Mouse (Mus musculus): ENCODE data around the gene Dvl3. TPM values are rescaled to one million over a fixed set of nuclear protein-coding genes. Genes with fewer than 3 reads are reported as not detected.

Dvl3 gene
- total and polyA plus RNA-seq, 3 experiments = 1.9 to 16.9 (median 7.7) TPM

- Histone ChIP-seq H3K27ac (ENCODE audit: insufficient read depth, low read depth) (no peak overlapping the region), H3K27me3 (replicated peaks) (no peaks in the 10 kb centered on the region), H3K9me3 (replicated peaks; ENCODE audit: low read length) (no peaks in the 10 kb centered on the region), H3K36me3 (replicated peaks in 1 of 2; ENCODE audit: control insufficient read depth in 1 of 2, insufficient read depth in 1 of 2, low read length in 1 of 2) (no peaks in the 10 kb centered on the region), H3K4me1 (ENCODE audit: control insufficient read depth in 1 of 2, insufficient read depth in 2 of 2) (no peaks in the 10 kb centered on the region), H3K4me3 (replicated peaks in 1 of 3; ENCODE audit: low read depth in 2 of 3, low read length in 2 of 3, poor library complexity in 1 of 3) (no peak overlapping the region), H3K4me2 (ENCODE audit: insufficient read depth, low read depth, poor library complexity, severe bottlenecking) (no peak overlapping the region), H3K9ac (ENCODE audit: insufficient read depth, low read depth) (no peak overlapping the region), H3K79me2 (replicated peaks; ENCODE audit: control insufficient read depth, extremely low read depth, insufficient read depth, poor library complexity, severe bottlenecking) (no peaks in the 10 kb centered on the region)
- dilution Hi-C loops (cut with MboI; ENCODE audit: extremely low pct_ligation_motif_present, extremely low pct_unique_long_range_greater_than_20kb, low sequenced_read_pairs) = no loop called here
- TF ChIP-seq POLR2A (IDR thresholded peaks at IDR 0.05; ENCODE audit: low read depth, low read length) (no peak), MYC (IDR thresholded peaks at IDR 0.05; ENCODE audit: low read depth, low read length) (no peak), NRF1 (IDR thresholded peaks at IDR 0.05; ENCODE audit: low read depth, low read length) (no peak), MEF2A (IDR thresholded peaks at IDR 0.05; ENCODE audit: borderline replicate concordance, low read depth, low read length) (no peak), E2F4 (IDR thresholded peaks at IDR 0.05; ENCODE audit: insufficient replicate concordance, low read depth, low read length) (no peak), UBTF (IDR thresholded peaks at IDR 0.05; ENCODE audit: low read depth, low read length) (no peak), ZKSCAN1 (IDR thresholded peaks at IDR 0.05; ENCODE audit: borderline replicate concordance, low read depth, low read length) (no peak), EP300 (IDR thresholded peaks at IDR 0.05; ENCODE audit: low read length) (no peak), TCF12 (IDR thresholded peaks at IDR 0.05; ENCODE audit: low read depth, low read length) (no peak), TBP (conservative IDR thresholded peaks at IDR 0.05; ENCODE audit: low read depth, low read length) (no peak), ZC3H11A (IDR thresholded peaks at IDR 0.05; ENCODE audit: low read depth, low read length) (no peak), SMC3 (IDR thresholded peaks at IDR 0.05; ENCODE audit: low read depth, low read length) (no peak), CHD2 (IDR thresholded peaks at IDR 0.05; ENCODE audit: low read length) (no peak), HCFC1 (IDR thresholded peaks at IDR 0.05; ENCODE audit: low read depth, low read length) (no peak), BHLHE40 (IDR thresholded peaks at IDR 0.05; ENCODE audit: low read depth, low read length) (no peak), POLR2AphosphoS2 (IDR thresholded peaks at IDR 0.05; ENCODE audit: low read depth, low read length) (no peak), RCOR1 (conservative IDR thresholded peaks at IDR 0.05; ENCODE audit: low read depth, low read length) (no peak), USF1 (IDR thresholded peaks at IDR 0.05; ENCODE audit: low read depth, low read length) (no peak)
- DNase-seq (ENCODE audit: extremely low read depth) = no peak
- in situ Hi-C loops (cut with MboI; ENCODE audit: low pct_ligation_motif_present, low pct_unique_long_range_greater_than_20kb, low sequenced_read_pairs) = no loop called here
Measured at GRCm38 (mm10) chr16:20470981-20471380, 45.8 kb upstream of the Dvl3 start.

GRCm38 (mm10) chr16:20471686-20472085 is 45.1 kb upstream of the Dvl3 start:
- dilution Hi-C loops (cut with MboI; ENCODE audit: extremely low pct_ligation_motif_present, extremely low pct_unique_long_range_greater_than_20kb, low sequenced_read_pairs) (no loop called here), in situ Hi-C loops (cut with MboI; ENCODE audit: low pct_ligation_motif_present, low pct_unique_long_range_greater_than_20kb, low sequenced_read_pairs) (no loop called here)
- no peaks in the 10 kb centered on the region for H3K9me3 ChIP-seq (replicated peaks; ENCODE audit: low read length)
- no peak for DNase-seq (ENCODE audit: extremely low read depth)
- H3K9ac ChIP-seq (ENCODE audit: insufficient read depth, low read depth) = no peak overlapping the region
- H3K27me3 ChIP-seq (replicated peaks) = no peaks in the 10 kb centered on the region
- H3K36me3 ChIP-seq (replicated peaks in 1 of 2; ENCODE audit: control insufficient read depth in 1 of 2, insufficient read depth in 1 of 2, low read length in 1 of 2) = no peaks in the 10 kb centered on the region
- H3K27ac ChIP-seq (ENCODE audit: insufficient read depth, low read depth) = no peak overlapping the region
- H3K4me3 ChIP-seq (replicated peaks in 1 of 3; ENCODE audit: low read depth in 2 of 3, low read length in 2 of 3, poor library complexity in 1 of 3) = no peak overlapping the region
- TF ChIP-seq MEF2A (IDR thresholded peaks at IDR 0.05; ENCODE audit: borderline replicate concordance, low read depth, low read length) (no peak), KAT2A (IDR thresholded peaks at IDR 0.05; ENCODE audit: insufficient replicate concordance, low read length) (no peak), RCOR1 (conservative IDR thresholded peaks at IDR 0.05; ENCODE audit: low read depth, low read length) (no peak), RAD21 (IDR thresholded peaks at IDR 0.05; ENCODE audit: low read depth, low read length) (no peak)
- H3K79me2 ChIP-seq (replicated peaks; ENCODE audit: control insufficient read depth, extremely low read depth, insufficient read depth, poor library complexity, severe bottlenecking) = no peaks in the 10 kb centered on the region
- H3K4me1 ChIP-seq (ENCODE audit: control insufficient read depth in 1 of 2, insufficient read depth in 2 of 2) = no peaks in the 10 kb centered on the region
- no peak overlapping the region for H3K4me2 ChIP-seq (ENCODE audit: insufficient read depth, low read depth, poor library complexity, severe bottlenecking)

All from CH12.LX (cell line).